Mouse (Mus musculus) heart, postnatal 25 days (tissue): ENCODE data around the gene Lmna. TPM values are rescaled to one million over a fixed set of nuclear protein-coding genes. Genes with fewer than 3 reads are reported as not detected.

Source experiments
- DNase-seq: peaks from one replicate; pipeline ENCODE4 v3.0.0; 2022; ENCODE audit warnings: low spot score
- intact Hi-C: fragments of 180-260 bp; cut with DNase I; formaldehyde crosslinking; loops from one replicate; pipeline ENCODE4 v1.15.1; 2025
- total RNA-seq, 2 experiments: library from RNA; stranded (reverse); gene quantifications; 2 replicates each; pipeline ENCODE4 v1.2.3; 2021

The Lmna gene
- total RNA-seq, 2 experiments from 2014 or later, result 121 to 132 TPM

GRCm38 (mm10) chr3:88483141-88483540 is 26.6 kb downstream of the Lmna start:
- DNase-seq, result no peak
- intact Hi-C loops, result loop anchor here (1.0 kb wide), 1 partner anchor 39 kb away; no protein-coding TSS in a partner anchor

- intact Hi-C loops, result no loop called here
These were observed 27.4 kb downstream of the Lmna start for GRCm38 (mm10) chr3:88482336-88482735.

GRCm38 (mm10) chr3:88481372-88482040 is 28.2 kb downstream of the Lmna start:
- intact Hi-C loops, result no loop called here
- no peak for DNase-seq

More at GRCm38 (mm10) chr3:88482336-88482735, 27.4 kb downstream of the Lmna start:
- no peak for DNase-seq

GRCm38 (mm10) chr3:88480679-88481078 is 29.1 kb downstream of the Lmna start:
- intact Hi-C loops, result no loop called here
- DNase-seq, result no peak

- DNase-seq, result no peak
- intact Hi-C loops, result no loop called here
These were observed 29.9 kb downstream of the Lmna start for GRCm38 (mm10) chr3:88479828-88480227.

- no peak for DNase-seq
- intact Hi-C loops, result no loop called here
These were observed 30.6 kb downstream of the Lmna start for GRCm38 (mm10) chr3:88479163-88479562.

GRCm38 (mm10) chr3:88477735-88478134 is 32.0 kb downstream of the Lmna start:
- intact Hi-C loops, result no loop called here
- DNase-seq, result no peak

- intact Hi-C loops, result no loop called here
- no peak for DNase-seq
These were observed 33.4 kb downstream of the Lmna start for GRCm38 (mm10) chr3:88476403-88476802.

GRCm38 (mm10) chr3:88473571-88473970 is 36.2 kb downstream of the Lmna start:
- intact Hi-C loops, result no loop called here
- no peak for DNase-seq

- intact Hi-C loops, result no loop called here
- DNase-seq, result no peak
These were observed 36.7 kb downstream of the Lmna start for GRCm38 (mm10) chr3:88473020-88473419.

- no peak for DNase-seq
- intact Hi-C loops, result no loop called here
These were observed 38.7 kb downstream of the Lmna start for GRCm38 (mm10) chr3:88470943-88471479.

- intact Hi-C loops, result no loop called here
- no peak for DNase-seq
These were observed 40.3 kb downstream of the Lmna start for GRCm38 (mm10) chr3:88469466-88469865.

GRCm38 (mm10) chr3:88467116-88467824 is 42.5 kb downstream of the Lmna start:
- DNase-seq, result peak; percentile 50
- intact Hi-C loops, result loop anchor here (1.0 to 2.0 kb wide), 2 partner anchors 30 to 60 kb away; no protein-coding TSS in a partner anchor

- intact Hi-C loops, result no loop called here
- DNase-seq, result no peak
These were observed 44.6 kb downstream of the Lmna start for GRCm38 (mm10) chr3:88465127-88465526.

GRCm38 (mm10) chr3:88464425-88464824 is 45.3 kb downstream of the Lmna start:
- DNase-seq, result no peak
- intact Hi-C loops, result no loop called here

GRCm38 (mm10) chr3:88460983-88461696 is 48.6 kb downstream of the Lmna start, which contains the start of gene Sema4a:
Gene Sema4a (minus strand): TSS chr3:88461182.
- no peak for DNase-seq
- intact Hi-C loops, result no loop called here

- DNase-seq, result no peak
- intact Hi-C loops, result no loop called here
These were observed 49.7 kb downstream of the Lmna start for GRCm38 (mm10) chr3:88460029-88460428.

GRCm38 (mm10) chr3:88458778-88459219 is 51.0 kb downstream of the Lmna start:
- DNase-seq, result no peak
- intact Hi-C loops, result no loop called here

GRCm38 (mm10) chr3:88456746-88457532 is 52.8 kb downstream of the Lmna start:
- no peak for DNase-seq
- intact Hi-C loops, result no loop called here

- intact Hi-C loops, result no loop called here
- DNase-seq, result no peak
These were observed 53.4 kb downstream of the Lmna start for GRCm38 (mm10) chr3:88456313-88456712.
